Mouse (Mus musculus): Measurements from ENCODE around the gene Kmt5c.

- TF ChIP-seq GATA1 (IDR thresholded peaks at IDR 0.05; ENCODE audit: low read length) (no peak), TAL1 (IDR thresholded peaks at IDR 0.05; ENCODE audit: low read length) (no peak)
Observed at GRCm38 (mm10) chr7:4742482-4742819, 2.5 kb downstream of the Kmt5c start.

All from erythroblast, embryonic 14.5 days (primary cell).